Mouse (Mus musculus) megakaryocyte, adult 5-6 weeks (primary cell): ENCODE data around the gene Ube2cbp. TPM values are rescaled to one million over a fixed set of nuclear protein-coding genes. Genes with fewer than 3 reads are reported as not detected.

ENCODE experiments used
- total RNA-seq, 2 experiments: library from RNA; stranded (forward) in 1 of 2; stranded (reverse) in 1 of 2; fragments of 153-499, 151-499 nt in 1 of 2; fragments of 221-1000, 200-1000 nt in 1 of 2; gene quantifications; 2 replicates each; pipeline versions ENCODE4 v1.2.3 to v1.2.4; 2015 to 2017

The Ube2cbp gene
- total RNA-seq, 2 experiments from 2014 or later, result 0.47 to 0.92 TPM

Other genes with a start within 250 kb of the Ube2cbp start
- gene Dop1a, start 2.2 kb upstream of the Ube2cbp start, total RNA-seq (2015), result 24.4 and 37.7 TPM in 2 replicates
- 29.5 and 35.5 TPM in 2 replicates for gene Dop1a, start 2.2 kb upstream of the Ube2cbp start, total RNA-seq (2017)
- 13.5 and 16.3 TPM in 2 replicates for gene Pgm3, start 106.9 kb upstream of the Ube2cbp start, total RNA-seq (2015)
- gene Pgm3, start 106.9 kb upstream of the Ube2cbp start, total RNA-seq (2017), result 16.5 and 21.8 TPM in 2 replicates
- 19.3 and 23.2 TPM in 2 replicates for gene Rwdd2a, start 107.0 kb upstream of the Ube2cbp start, total RNA-seq (2015)
- 15.7 and 21.9 TPM in 2 replicates for gene Rwdd2a, start 107.0 kb upstream of the Ube2cbp start, total RNA-seq (2017)
- gene Me1, start 231.0 kb upstream of the Ube2cbp start, total RNA-seq (2015), result not detected in 2 replicates
- gene Me1, start 231.0 kb upstream of the Ube2cbp start, total RNA-seq (2017), result not detected in 2 replicates